Mouse (Mus musculus): Measurements from ENCODE around the gene Grip1. TPM values are rescaled to one million over a fixed set of nuclear protein-coding genes. Genes with fewer than 3 reads are reported as not detected.

Gene Grip1
- polyA plus RNA-seq, 1 experiment from 2014 or later, result 0.87 TPM

- TF ChIP-seq CTCF (IDR thresholded peaks at IDR 0.05; ENCODE audit: low read depth) (no peak), EP300 (optimal IDR thresholded peaks at IDR 0.05) (no peak)
- H3K4me1 ChIP-seq (replicated peaks; ENCODE audit: control insufficient read depth, insufficient read depth), result no peaks in the 10 kb centered on the region
- H3K4me3 ChIP-seq (ENCODE audit: low read depth, low read length), result no peak overlapping the region
- no peak overlapping the region for H3K9ac ChIP-seq (ENCODE audit: low read length)
- ATAC-seq (ENCODE audit: low FRiP score, low TSS enrichment), result no peak
- no peak overlapping the region for H3K27ac ChIP-seq (replicated peaks)
- H3K27me3 ChIP-seq (ENCODE audit: control insufficient read depth, insufficient read depth, low read length), result no peaks in the 10 kb centered on the region
- 65% methylated on average over 4 of the region's 4 CpGs for WGBS
- H3K9me3 ChIP-seq (ENCODE audit: control insufficient read depth, low read length), result no peaks in the 10 kb centered on the region
- H3K36me3 ChIP-seq (ENCODE audit: control insufficient read depth, insufficient read depth, low read length), result no peaks in the 10 kb centered on the region
- DNase-seq (ENCODE audit: low spot score), result no peak
- no peak overlapping the region for H3K4me2 ChIP-seq (replicated peaks; ENCODE audit: low read depth)
Observed at GRCm38 (mm10) chr10:119706281-119706680, 252.7 kb downstream of the Grip1 start.

- Histone ChIP-seq H3K9ac (ENCODE audit: low read length) (no peak overlapping the region), H3K27ac (replicated peaks) (no peak overlapping the region), H3K36me3 (ENCODE audit: control insufficient read depth, insufficient read depth, low read length) (no peaks in the 10 kb centered on the region), H3K9me3 (ENCODE audit: control insufficient read depth, low read length) (no peaks in the 10 kb centered on the region), H3K4me3 (ENCODE audit: low read depth, low read length) (no peak overlapping the region), H3K27me3 (ENCODE audit: control insufficient read depth, insufficient read depth, low read length) (no peaks in the 10 kb centered on the region), H3K4me1 (replicated peaks; ENCODE audit: control insufficient read depth, insufficient read depth) (no peaks in the 10 kb centered on the region), H3K4me2 (replicated peaks; ENCODE audit: low read depth) (no peak overlapping the region)
- 87% methylated on average over 10 of the region's 10 CpGs for WGBS
- ATAC-seq (ENCODE audit: low FRiP score, low TSS enrichment) (no peak), DNase-seq (ENCODE audit: low spot score) (no peak)
- TF ChIP-seq EP300 (optimal IDR thresholded peaks at IDR 0.05), result no peak
- TF ChIP-seq CTCF (IDR thresholded peaks at IDR 0.05; ENCODE audit: low read depth), result no peak
Observed at GRCm38 (mm10) chr10:119706983-119707382, 253.4 kb downstream of the Grip1 start.

- ATAC-seq (ENCODE audit: low FRiP score, low TSS enrichment), result no peak
- no peak for TF ChIP-seq CTCF (IDR thresholded peaks at IDR 0.05; ENCODE audit: low read depth)
- no peak for TF ChIP-seq EP300 (optimal IDR thresholded peaks at IDR 0.05)
Observed at GRCm38 (mm10) chr10:119721887-119722286, 268.3 kb downstream of the Grip1 start.

GRCm38 (mm10) chr10:119722471-119722870 lies 268.8 kb downstream of the Grip1 start:
- ATAC-seq (ENCODE audit: low FRiP score, low TSS enrichment) (no peak), DNase-seq (ENCODE audit: low spot score) (no peak)
- H3K27me3 ChIP-seq (ENCODE audit: control insufficient read depth, insufficient read depth, low read length), result no peaks in the 10 kb centered on the region
- H3K4me3 ChIP-seq (ENCODE audit: low read depth, low read length), result no peak overlapping the region
- H3K4me2 ChIP-seq (replicated peaks; ENCODE audit: low read depth), result no peak overlapping the region
- no peaks in the 10 kb centered on the region for H3K9me3 ChIP-seq (ENCODE audit: control insufficient read depth, low read length)
- TF ChIP-seq EP300 (optimal IDR thresholded peaks at IDR 0.05) (no peak), CTCF (IDR thresholded peaks at IDR 0.05; ENCODE audit: low read depth) (no peak)
- no peak overlapping the region for H3K27ac ChIP-seq (replicated peaks)
- no peak overlapping the region for H3K9ac ChIP-seq (ENCODE audit: low read length)
- no peaks in the 10 kb centered on the region for H3K36me3 ChIP-seq (ENCODE audit: control insufficient read depth, insufficient read depth, low read length)
- WGBS, result 43% methylated on average over 2 of the region's 2 CpGs
- H3K4me1 ChIP-seq (replicated peaks; ENCODE audit: control insufficient read depth, insufficient read depth), result no peaks in the 10 kb centered on the region

More at GRCm38 (mm10) chr10:119721887-119722286, 268.3 kb downstream of the Grip1 start:
- no peak overlapping the region for H3K4me2 ChIP-seq (replicated peaks; ENCODE audit: low read depth)
- no peaks in the 10 kb centered on the region for H3K4me1 ChIP-seq (replicated peaks; ENCODE audit: control insufficient read depth, insufficient read depth)
- H3K9ac ChIP-seq (ENCODE audit: low read length), result no peak overlapping the region
- H3K9me3 ChIP-seq (ENCODE audit: control insufficient read depth, low read length), result no peaks in the 10 kb centered on the region
- no peaks in the 10 kb centered on the region for H3K27me3 ChIP-seq (ENCODE audit: control insufficient read depth, insufficient read depth, low read length)
- no peaks in the 10 kb centered on the region for H3K36me3 ChIP-seq (ENCODE audit: control insufficient read depth, insufficient read depth, low read length)
- no peak for DNase-seq (ENCODE audit: low spot score)
- H3K27ac ChIP-seq (replicated peaks), result no peak overlapping the region
- H3K4me3 ChIP-seq (ENCODE audit: low read depth, low read length), result no peak overlapping the region
- WGBS, result 42% methylated on average over 3 of the region's 3 CpGs

GRCm38 (mm10) chr10:119723671-119724070 lies 270.0 kb downstream of the Grip1 start:
- TF ChIP-seq CTCF (IDR thresholded peaks at IDR 0.05; ENCODE audit: low read depth), result no peak
- TF ChIP-seq EP300 (optimal IDR thresholded peaks at IDR 0.05), result no peak
- Histone ChIP-seq H3K4me3 (ENCODE audit: low read depth, low read length) (no peak overlapping the region), H3K27me3 (ENCODE audit: control insufficient read depth, insufficient read depth, low read length) (no peaks in the 10 kb centered on the region), H3K4me2 (replicated peaks; ENCODE audit: low read depth) (no peak overlapping the region), H3K9me3 (ENCODE audit: control insufficient read depth, low read length) (no peaks in the 10 kb centered on the region), H3K4me1 (replicated peaks; ENCODE audit: control insufficient read depth, insufficient read depth) (no peaks in the 10 kb centered on the region), H3K36me3 (ENCODE audit: control insufficient read depth, insufficient read depth, low read length) (no peaks in the 10 kb centered on the region), H3K9ac (ENCODE audit: low read length) (no peak overlapping the region), H3K27ac (replicated peaks) (no peak overlapping the region)
- DNase-seq (ENCODE audit: low spot score), result no peak
- WGBS, result 81% methylated on average over 9 of the region's 9 CpGs
- no peak for ATAC-seq (ENCODE audit: low FRiP score, low TSS enrichment)

DNA sequence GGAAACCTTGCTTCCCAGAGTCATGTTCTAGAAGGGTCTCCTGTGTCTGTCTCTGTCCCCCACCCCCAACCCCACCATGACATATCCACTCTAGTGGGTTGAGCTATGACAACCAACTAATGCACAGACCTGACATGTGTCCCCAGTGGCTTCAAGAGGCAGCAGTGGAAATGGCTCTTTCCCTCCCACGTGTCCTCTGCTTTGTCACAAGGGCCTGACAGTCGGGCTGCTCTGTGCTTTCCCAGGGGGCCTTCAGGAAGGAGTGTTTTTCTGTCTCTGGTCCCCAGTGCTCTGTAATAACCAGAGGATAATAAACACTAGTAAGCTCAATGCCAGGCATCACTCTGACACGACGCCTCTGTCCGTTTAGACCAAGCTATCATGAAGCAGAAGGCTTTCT lies 271.7 kb downstream of the Grip1 start:
- H3K27ac ChIP-seq (replicated peaks), result no peak overlapping the region
- H3K27me3 ChIP-seq (ENCODE audit: control insufficient read depth, insufficient read depth, low read length), result no peaks in the 10 kb centered on the region
- ATAC-seq (ENCODE audit: low FRiP score, low TSS enrichment) (no peak), DNase-seq (ENCODE audit: low spot score) (no peak)
- H3K4me1 ChIP-seq (replicated peaks; ENCODE audit: control insufficient read depth, insufficient read depth), result no peaks in the 10 kb centered on the region
- no peaks in the 10 kb centered on the region for H3K36me3 ChIP-seq (ENCODE audit: control insufficient read depth, insufficient read depth, low read length)
- WGBS, result 67% methylated on average over 5 of the region's 5 CpGs
- TF ChIP-seq CTCF (IDR thresholded peaks at IDR 0.05; ENCODE audit: low read depth) (no peak), EP300 (optimal IDR thresholded peaks at IDR 0.05) (no peak)
- H3K4me3 ChIP-seq (ENCODE audit: low read depth, low read length), result no peak overlapping the region
- no peak overlapping the region for H3K4me2 ChIP-seq (replicated peaks; ENCODE audit: low read depth)
- no peaks in the 10 kb centered on the region for H3K9me3 ChIP-seq (ENCODE audit: control insufficient read depth, low read length)
- H3K9ac ChIP-seq (ENCODE audit: low read length), result no peak overlapping the region

All from stomach, postnatal 0 days (tissue).